Mouse (Mus musculus) layer of hippocampus, adult 9-11 months (tissue): ENCODE data around the gene Mesd.
A peak's percentile ranks its signal among the peaks of the same experiment; 100 is the strongest.

ENCODE experiments used
- DNase-seq: peaks from one replicate; pipeline ENCODE4 v3.0.0; 2022

Mesd gene

GRCm38 (mm10) chr7:83914566-83914965 lies 30.3 kb downstream of the Mesd start:
- peak; percentile 55 for DNase-seq

DNA sequence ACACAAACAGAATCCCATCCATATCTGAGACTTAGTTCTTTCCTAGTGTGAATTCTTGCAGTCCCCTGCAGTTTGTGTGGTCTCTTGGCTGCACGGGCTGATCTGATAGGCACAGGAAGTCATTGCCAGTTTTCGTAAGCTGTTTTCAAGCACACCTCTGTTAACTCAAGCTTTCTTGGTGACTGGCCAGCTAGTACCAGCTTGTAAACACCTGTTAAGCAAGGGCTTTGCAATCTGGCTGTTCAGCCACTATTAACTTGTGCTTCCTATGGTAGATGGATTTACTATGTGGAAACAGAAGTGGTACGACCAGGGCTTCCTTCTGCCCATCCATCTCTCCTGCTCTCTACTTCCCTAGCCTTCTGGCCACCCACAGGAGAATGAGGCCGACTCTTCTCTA lies 36.0 kb downstream of the Mesd start:
- DNase-seq = no peak

DNA sequence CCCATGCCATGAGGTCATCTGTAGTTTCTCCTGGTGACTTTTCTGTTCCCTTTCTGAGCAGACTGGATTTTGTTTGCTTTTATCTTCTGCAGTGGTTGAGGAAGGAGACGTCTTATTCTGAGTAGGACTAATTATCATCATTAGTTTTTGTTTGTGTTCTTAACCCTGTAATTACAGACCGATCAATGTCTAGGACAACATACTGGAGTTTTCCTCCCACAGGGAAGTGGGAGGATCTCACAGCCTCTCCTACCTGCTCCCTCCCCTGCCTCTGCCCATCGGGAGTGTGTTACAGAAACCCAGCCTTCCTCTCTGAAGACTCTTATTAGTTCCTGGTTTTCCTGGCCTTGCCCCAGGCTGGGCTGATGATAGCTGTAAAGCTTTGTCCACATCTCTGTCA lies 37.4 kb downstream of the Mesd start:
- no peak for DNase-seq

GRCm38 (mm10) chr7:83939017-83939721 lies 54.9 kb downstream of the Mesd start:
- no peak for DNase-seq

DNA sequence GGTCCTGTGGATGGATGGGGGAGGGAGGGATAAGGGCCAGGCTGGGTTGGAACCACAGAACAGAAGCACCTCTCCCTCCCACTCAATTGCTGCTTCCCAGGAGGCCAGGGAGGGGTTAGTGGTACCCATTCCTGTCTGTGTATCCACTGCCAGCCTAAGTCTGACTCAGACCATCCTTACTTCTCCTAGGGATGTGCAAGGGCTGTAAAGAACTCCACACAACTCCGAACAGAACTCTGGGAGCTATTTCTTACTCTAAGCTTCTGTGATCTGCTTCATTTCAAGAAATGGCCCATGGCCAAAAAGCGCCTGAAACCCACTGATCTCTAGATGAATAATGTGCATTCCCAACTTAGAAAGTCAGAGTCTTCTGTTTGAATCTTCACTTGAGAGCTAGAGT lies 55.9 kb downstream of the Mesd start:
- no peak for DNase-seq

- DNase-seq = peak; percentile 61
Observed at GRCm38 (mm10) chr7:83941701-83942101, 57.4 kb downstream of the Mesd start.

GRCm38 (mm10) chr7:83948743-83949142 lies 64.5 kb downstream of the Mesd start:
- no peak for DNase-seq

- no peak for DNase-seq
Observed at GRCm38 (mm10) chr7:83949662-83950061, 65.4 kb downstream of the Mesd start.
